In genomic region chr17:48346231-48346630, GRCm38 (mm10) we compare ENCODE assay signal across 13 mouse cellular contexts. TPM values are rescaled to one million over a fixed set of nuclear protein-coding genes. Genes with fewer than 3 reads are reported as not detected.
DNase-seq lines count a peak whose midpoint lies in the region; ATAC-seq and TF ChIP-seq lines count a peak whose summit lies in the region.
"Had no signal": no experiment of that assay in that cellular context is flagged by ENCODE, and none has a peak within 500 bp of the region (broad histone marks: within the 10 kb centered on the region; RNA-seq: fewer than 3 reads in every experiment).

Trem2 (plus strand) TSS chr17:48346401.

- H3K27me3 ChIP-seq in intestine, embryonic 16.5 days (replicated peaks; ENCODE audit: control insufficient read depth, insufficient read depth, low read length) = no peaks in the 10 kb centered on the region
- no peaks in the 10 kb centered on the region for H3K27me3 ChIP-seq in hindbrain, embryonic 12.5 days
- H3K27me3 ChIP-seq: embryonic facial prominence, embryonic 12.5 days had no signal

- no peak within 1 kb of the TSS; the same call in 1 of the 2 replicates for H3K4me3 ChIP-seq in layer of hippocampus, adult 2 months
- H3K4me3 ChIP-seq in intestine, embryonic 16.5 days (ENCODE audit: low read length) = no peak within 1 kb of the TSS
- H3K4me3 ChIP-seq in hindbrain, embryonic 12.5 days = no peak within 1 kb of the TSS
- H3K4me3 ChIP-seq: embryonic facial prominence, embryonic 12.5 days; heart, embryonic 10.5 days had no signal

- 0 out of 2 replicates have a peak, but pooled peaks cover 5% of the 10 kb centered on the region for H3K4me1 ChIP-seq in intestine, embryonic 16.5 days (ENCODE audit: control insufficient read depth, insufficient read depth, low read length)
- no peaks in the 10 kb centered on the region for H3K4me1 ChIP-seq in hindbrain, embryonic 12.5 days
- H3K4me1 ChIP-seq: embryonic facial prominence, embryonic 12.5 days had no signal

- no peak within 1 kb of the TSS for H3K4me2 ChIP-seq in intestine, embryonic 16.5 days (ENCODE audit: low read depth, low read length)
- no peak within 1 kb of the TSS for H3K4me2 ChIP-seq in hindbrain, embryonic 12.5 days (replicated peaks)
- H3K4me2 ChIP-seq: embryonic facial prominence, embryonic 12.5 days; hindbrain, embryonic 14.5 days had no signal

- H3K27ac ChIP-seq in layer of hippocampus, adult 2 months = peak within 1 kb of the TSS; percentile 46; the same call in 1 of the 2 replicates
- peak within 1 kb of the TSS; percentile 47; the same call in 1 of the 2 replicates for H3K27ac ChIP-seq in intestine, embryonic 16.5 days (ENCODE audit: low read length)
- H3K27ac ChIP-seq in hindbrain, embryonic 12.5 days = no peak within 1 kb of the TSS
- H3K27ac ChIP-seq: embryonic facial prominence, embryonic 12.5 days; heart, embryonic 10.5 days; hindbrain, embryonic 14.5 days; kidney, postnatal 0 days had no signal

- no peak within 1 kb of the TSS for H3K9ac ChIP-seq in intestine, embryonic 16.5 days (ENCODE audit: low read depth, low read length)
- H3K9ac ChIP-seq in hindbrain, embryonic 12.5 days = no peak within 1 kb of the TSS
- H3K9ac ChIP-seq: embryonic facial prominence, embryonic 12.5 days; forebrain, postnatal 0 days; hindbrain, embryonic 14.5 days had no signal

- H3K36me3 ChIP-seq in intestine, embryonic 16.5 days (ENCODE audit: control insufficient read depth, insufficient read depth, low read length) = no peaks in the 10 kb centered on the region
- no peaks in the 10 kb centered on the region for H3K36me3 ChIP-seq in hindbrain, embryonic 12.5 days
- H3K36me3 ChIP-seq: embryonic facial prominence, embryonic 12.5 days; heart, embryonic 10.5 days had no signal

- WGBS in intestine, embryonic 16.5 days = 75% methylated on average over 5 of the region's 5 CpGs
- 76% methylated on average over 5 of the region's 5 CpGs for WGBS in hindbrain, embryonic 12.5 days

- TF ChIP-seq CTCF in layer of hippocampus, adult 2 months (conservative IDR thresholded peaks at IDR 0.05) = no peak

- peak; percentile 82 for ATAC-seq in intestine, embryonic 16.5 days
- ATAC-seq in megakaryocyte, adult 5-6 weeks (ENCODE audit: poor library complexity, severe bottlenecking) = peak; percentile 69
- ATAC-seq in hindbrain, embryonic 12.5 days (ENCODE audit: low FRiP score) = no peak
- ATAC-seq: forebrain, postnatal 0 days had no signal

- DNase-seq in layer of hippocampus, adult 2 months (ENCODE audit: low spot score in 2 of 2) = no peak
- DNase-seq in layer of hippocampus, adult 9-10 months (ENCODE audit: low spot score) = no peak
- peak; percentile 39 for DNase-seq in adrenal gland, postnatal 10 days
- DNase-seq in cerebellum, adult 8-10 months = no peak
- DNase-seq in testis, postnatal 14 days (ENCODE audit: low spot score) = no peak
- DNase-seq: forebrain, postnatal 0 days had no signal

- H3K9me3 ChIP-seq in intestine, embryonic 16.5 days (ENCODE audit: control insufficient read depth, low read length) = no peaks in the 10 kb centered on the region
- no peaks in the 10 kb centered on the region for H3K9me3 ChIP-seq in hindbrain, embryonic 12.5 days (replicated peaks)
- H3K9me3 ChIP-seq: embryonic facial prominence, embryonic 12.5 days; heart, embryonic 10.5 days had no signal

RNA-seq across cellular contexts. Expression of gene Trem2, which starts in this region (rescaled TPM):
- total RNA-seq in layer of hippocampus, adult 2 months (2021) = 10 to 100 TPM; 10.1 to 10.6 TPM
- 1 to 10 TPM; 1.2 to 1.9 TPM for total RNA-seq in adrenal gland, postnatal 10 days (2021)
- polyA plus RNA-seq in intestine, embryonic 16.5 days (2015; fragmentation: Nextera tagmentation; extraction: Ambion mirVana) = 4.4 and 5.1 TPM in 2 replicates
- 50.6 and 58.3 TPM in 2 replicates for total RNA-seq in megakaryocyte, adult 5-6 weeks (2015)
- total RNA-seq in megakaryocyte, adult 5-6 weeks (2017) = 85.8 and 90.5 TPM in 2 replicates
- 3.5 and 4.3 TPM in 2 replicates for polyA plus RNA-seq in hindbrain, embryonic 12.5 days (2016; fragmentation: Nextera tagmentation; extraction: Ambion mirVana)

Comparison
In these comparisons a context has a peak if more than half of its experiments do, and no peak if none do; other contexts are left out.
1. RNA of gene Trem2 (total RNA-seq): 50.6 to 90.5 TPM in megakaryocyte, adult 5-6 weeks; 10.1 to 10.6 TPM in layer of hippocampus, adult 2 months and 1.2 to 1.9 TPM in adrenal gland, postnatal 10 days; every median in the first group is over 4 times any median in the second.